Mouse (Mus musculus): ENCODE results near the gene Adss. TPM values are rescaled to one million over a fixed set of nuclear protein-coding genes. Genes with fewer than 3 reads are reported as not detected.
"Not testable (repeated sequence)": the region's sequence is repeated elsewhere in the genome, so short reads cannot be mapped to it uniquely, and the experiment has no call there.

Gene Adss
- total RNA-seq (2022) = 1 to 10 TPM; 5.4 to 6.8 (median 6.4) TPM

- peak; percentile 98 to 99 for DNase-seq (ENCODE audit: low spot score in 2 of 2)
These were observed at the start of gene Adss for GRCm38 (mm10) chr1:177796193-177796939. Adss (minus strand) TSS chr1:177796511.

- DNase-seq (ENCODE audit: low spot score in 2 of 2) = not testable (repeated sequence)
These were observed 49.5 kb upstream of the Adss start for GRCm38 (mm10) chr1:177845812-177846211.

GRCm38 (mm10) chr1:177827776-177828175 is 31.5 kb upstream of the Adss start:
- not testable (repeated sequence) for DNase-seq (ENCODE audit: low spot score in 2 of 2)

- peak in 1 of 2 experiments; percentile 13 for DNase-seq (ENCODE audit: low spot score in 2 of 2)
These were observed 10.5 kb upstream of the Adss start for GRCm38 (mm10) chr1:177806772-177807171.

- DNase-seq (ENCODE audit: low spot score in 2 of 2) = no peak
These were observed 7.2 kb upstream of the Adss start for GRCm38 (mm10) chr1:177803511-177803910.

GRCm38 (mm10) chr1:177797151-177797755 is 942 bp upstream of the Adss start:
- no peak for DNase-seq (ENCODE audit: low spot score in 2 of 2)

- DNase-seq (ENCODE audit: low spot score in 2 of 2) = peak; percentile 45 to 61
These were observed 704 bp downstream of the Adss start for GRCm38 (mm10) chr1:177795421-177796192.

- DNase-seq (ENCODE audit: low spot score in 2 of 2) = no peak
These were observed 1.4 kb downstream of the Adss start for GRCm38 (mm10) chr1:177794866-177795265.

- no peak for DNase-seq (ENCODE audit: low spot score in 2 of 2)
These were observed 3.5 kb downstream of the Adss start for GRCm38 (mm10) chr1:177792835-177793234.

- no peak for DNase-seq (ENCODE audit: low spot score in 2 of 2)
These were observed 18.9 kb downstream of the Adss start for GRCm38 (mm10) chr1:177777397-177777796.

GRCm38 (mm10) chr1:177768931-177769330 is 27.4 kb downstream of the Adss start:
- no peak for DNase-seq (ENCODE audit: low spot score in 2 of 2)

GRCm38 (mm10) chr1:177757249-177757648 is 39.1 kb downstream of the Adss start:
- no peak for DNase-seq (ENCODE audit: low spot score in 2 of 2)

- no peak for DNase-seq (ENCODE audit: low spot score in 2 of 2)
These were observed 42.8 kb downstream of the Adss start for GRCm38 (mm10) chr1:177753496-177753895.

- DNase-seq (ENCODE audit: low spot score in 2 of 2) = no peak
These were observed 48.3 kb downstream of the Adss start for GRCm38 (mm10) chr1:177747869-177748540.

- no peak for DNase-seq (ENCODE audit: low spot score in 2 of 2)
These were observed 51.6 kb downstream of the Adss start for GRCm38 (mm10) chr1:177744521-177745325.

GRCm38 (mm10) chr1:177742119-177742518 is 54.2 kb downstream of the Adss start:
- no peak for DNase-seq (ENCODE audit: low spot score in 2 of 2)

GRCm38 (mm10) chr1:177740707-177741106 is 55.6 kb downstream of the Adss start:
- DNase-seq (ENCODE audit: low spot score in 2 of 2) = no peak

- DNase-seq (ENCODE audit: low spot score in 2 of 2) = no peak
These were observed 58.7 kb downstream of the Adss start for GRCm38 (mm10) chr1:177737505-177738105.

GRCm38 (mm10) chr1:177731973-177732372 is 64.3 kb downstream of the Adss start:
- no peak for DNase-seq (ENCODE audit: low spot score in 2 of 2)

All from gastrocnemius, adult 8-10 months (tissue).